Mouse (Mus musculus) NIH3T3 (cell line): ENCODE data around the gene Mum1.

Source experiments
- DNase-seq: peaks from one replicate; pipeline ENCODE4 v3.0.0-alpha.2; 2012; ENCODE audit warnings: low read depth

Mum1 gene

DNA sequence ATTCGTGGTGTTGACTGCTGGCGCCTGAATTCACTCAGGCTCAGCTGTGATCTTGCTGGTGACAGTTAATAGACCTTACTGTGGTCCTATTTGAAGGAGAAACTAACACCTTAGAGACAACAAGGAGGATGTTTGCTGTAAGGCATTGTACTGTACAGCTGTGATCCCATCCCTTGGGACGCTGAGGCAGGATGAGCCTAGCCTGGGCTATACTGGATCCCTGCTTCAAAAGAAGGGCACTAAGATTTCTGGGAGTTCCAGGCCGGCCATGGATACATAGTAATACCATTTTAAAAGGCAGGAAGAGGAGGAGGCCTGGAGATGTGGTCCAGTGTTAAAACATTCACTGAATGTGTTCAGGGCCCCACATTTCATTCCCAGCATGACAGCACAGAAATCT lies 24.3 kb downstream of the Mum1 start:
- DNase-seq: no peak

DNA sequence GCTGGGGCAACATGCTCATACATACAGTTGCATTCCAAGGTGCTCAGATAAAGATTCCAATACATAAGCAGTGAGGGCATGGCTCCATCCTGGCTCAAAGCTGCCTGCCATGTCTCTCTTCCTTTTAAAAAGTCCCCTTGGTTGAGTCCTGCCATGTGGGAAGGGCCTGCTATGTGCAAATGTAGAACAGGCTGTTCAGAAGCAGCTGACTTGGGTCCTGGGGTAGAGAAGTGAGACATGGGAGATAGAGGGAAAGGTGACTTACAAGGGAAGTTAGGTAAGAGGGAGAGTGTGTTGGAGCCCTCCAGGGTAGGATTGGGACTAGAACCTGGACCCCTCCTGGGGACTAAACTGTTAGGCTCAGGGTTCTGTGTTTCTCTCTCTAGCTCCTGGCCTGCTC lies 25.8 kb downstream of the Mum1 start:
- DNase-seq: no peak

DNA sequence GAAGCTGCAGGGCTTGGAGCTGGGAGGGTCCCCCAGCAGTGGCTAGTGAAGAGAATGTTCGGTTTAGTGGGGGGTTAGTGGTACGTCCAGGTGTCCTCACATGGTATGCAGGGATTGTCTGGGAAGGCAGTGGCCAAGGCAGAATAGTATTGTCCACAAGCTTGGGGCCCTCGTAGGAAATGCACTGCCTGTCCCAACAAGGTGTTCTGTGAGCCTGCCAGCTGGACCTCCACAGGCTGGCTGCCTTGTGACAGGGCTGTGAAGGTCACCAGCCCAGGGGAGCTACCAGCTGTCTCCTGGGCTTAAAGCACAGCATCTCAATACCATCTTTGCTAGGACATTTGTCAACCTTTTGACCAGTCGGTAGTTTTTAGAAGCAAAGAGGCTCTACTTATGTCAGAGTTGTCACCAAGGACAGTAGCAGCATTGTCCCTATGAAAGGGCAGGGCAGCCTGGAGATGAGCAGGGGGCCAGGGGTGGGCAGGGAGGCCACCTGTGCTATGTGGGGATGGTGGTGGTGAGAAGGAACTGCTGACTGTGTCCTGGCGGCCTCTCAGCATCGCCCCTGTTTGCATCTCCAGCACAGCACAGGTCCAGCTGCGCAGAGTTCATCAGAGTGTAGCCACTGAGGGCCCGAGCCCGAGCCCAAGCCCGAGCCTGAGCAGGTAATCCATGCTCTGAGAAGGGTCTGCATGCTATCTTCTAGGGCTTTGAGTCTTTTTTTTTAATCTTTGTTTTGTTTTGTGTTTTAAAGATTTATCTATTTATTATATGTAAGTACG lies 26.4 kb downstream of the Mum1 start:
- no peak for DNase-seq

DNA sequence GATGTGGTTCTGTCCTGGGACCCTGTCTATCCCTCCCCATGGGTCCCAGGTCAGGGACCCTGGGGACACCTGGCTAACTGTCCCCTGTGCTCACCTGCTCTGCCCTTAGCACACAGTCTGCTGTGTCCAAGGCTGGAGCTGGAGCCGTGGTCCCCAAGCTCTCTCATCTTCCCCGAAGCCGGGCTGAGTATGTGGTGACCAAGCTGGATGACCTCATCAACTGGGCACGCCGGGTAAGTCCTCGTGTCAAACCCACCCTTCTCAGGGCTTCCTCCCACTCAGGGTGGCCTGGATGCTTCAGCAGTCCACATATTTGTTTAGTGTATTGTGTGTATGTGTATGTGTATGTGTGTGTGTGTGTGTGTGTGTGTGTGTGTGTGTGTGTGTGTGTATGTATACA lies 27.3 kb downstream of the Mum1 start:
- no peak for DNase-seq

DNA sequence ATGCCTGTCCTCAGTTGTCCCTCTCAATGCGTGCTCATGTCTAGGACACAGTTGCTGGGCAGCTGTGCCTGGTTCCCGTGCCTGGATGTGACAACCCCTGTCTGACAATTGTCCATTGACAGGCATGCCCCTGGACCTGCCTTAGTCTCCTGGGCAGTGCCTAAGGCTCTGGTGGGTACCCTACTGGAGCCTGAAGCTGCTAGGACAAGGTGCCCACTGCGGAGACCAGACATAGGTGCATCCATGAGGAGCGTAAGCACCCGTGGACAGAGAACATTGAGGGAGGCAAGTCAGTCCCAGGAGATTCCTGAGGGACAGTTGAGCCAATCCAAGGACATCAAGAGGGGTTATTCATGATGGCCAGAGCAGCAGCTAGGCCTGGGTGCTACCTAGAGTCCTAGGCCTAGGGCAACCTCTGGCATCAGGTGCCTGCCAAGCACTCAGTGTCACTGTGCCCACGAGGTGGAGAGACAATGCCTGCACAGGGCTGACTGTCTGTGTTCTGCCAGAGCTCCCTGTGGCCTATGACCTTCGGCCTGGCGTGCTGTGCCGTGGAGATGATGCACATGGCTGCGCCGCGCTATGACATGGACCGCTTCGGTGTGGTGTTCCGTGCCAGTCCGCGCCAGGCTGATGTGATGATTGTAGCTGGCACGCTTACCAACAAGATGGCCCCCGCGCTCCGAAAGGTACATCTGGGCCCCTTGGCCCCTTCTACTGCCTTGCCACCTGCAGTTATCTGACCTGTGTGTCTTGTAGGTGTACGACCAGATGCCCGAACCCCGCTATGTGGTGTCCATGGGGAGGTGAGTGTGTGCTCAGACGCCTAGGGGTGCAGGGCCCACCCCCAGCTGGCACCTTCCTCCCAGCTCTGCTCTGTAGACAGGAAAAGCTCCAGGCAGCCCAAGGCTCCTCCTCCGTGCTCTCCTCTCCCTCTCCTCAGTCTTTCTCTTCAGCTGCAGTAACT lies 28.4 kb downstream of the Mum1 start:
- DNase-seq: no peak

DNA sequence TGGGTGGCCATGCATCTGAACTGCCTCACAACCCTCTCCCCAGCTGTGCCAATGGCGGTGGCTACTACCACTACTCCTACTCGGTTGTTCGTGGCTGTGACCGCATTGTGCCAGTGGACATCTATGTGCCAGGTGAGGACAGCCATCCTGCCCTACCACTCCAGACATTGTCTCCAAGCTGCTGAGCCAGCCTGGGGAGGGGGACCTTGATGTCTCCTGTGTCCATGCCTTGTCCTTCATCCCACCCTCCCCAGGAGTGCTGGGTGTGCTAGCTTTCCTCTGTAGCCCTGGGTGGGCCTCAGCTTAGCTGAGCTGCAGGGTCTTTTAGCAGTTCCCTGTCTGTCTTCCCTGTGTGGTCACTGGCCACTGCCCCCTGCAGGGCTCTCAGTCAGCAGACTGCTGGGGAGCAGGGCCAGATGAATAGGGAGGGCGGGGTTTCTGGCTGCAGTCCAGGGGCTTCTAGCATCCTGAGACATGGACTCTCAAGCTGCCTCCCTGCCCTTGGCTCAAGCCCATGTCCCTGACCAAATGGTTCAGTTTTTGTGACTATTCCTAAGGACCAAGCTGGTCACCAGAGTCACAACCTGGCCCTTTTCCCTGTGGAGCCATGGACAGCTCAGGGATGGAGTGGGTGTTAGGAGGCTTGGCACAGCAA lies 29.8 kb downstream of the Mum1 start:
- peak; percentile 67 for DNase-seq

DNA sequence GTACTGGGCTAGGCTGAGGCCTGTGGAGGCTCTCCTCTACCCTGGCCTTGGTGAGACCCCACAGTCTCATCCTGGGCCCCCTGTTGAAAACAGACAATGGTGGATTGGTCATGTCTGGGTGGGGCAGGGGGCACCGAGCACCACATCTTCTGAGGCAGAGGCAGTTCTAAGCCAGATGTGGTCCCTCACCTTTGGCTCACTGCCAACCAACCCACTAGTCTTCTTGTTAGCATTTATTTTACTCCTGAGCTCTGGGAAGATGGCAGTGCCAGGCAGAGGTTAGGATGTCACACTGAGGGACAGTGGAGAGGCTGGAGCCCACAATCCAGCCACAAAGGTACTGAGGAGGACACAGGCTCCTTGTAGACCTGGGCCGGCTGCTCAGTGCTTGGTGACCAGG lies 31.7 kb downstream of the Mum1 start:
- no peak for DNase-seq

DNA sequence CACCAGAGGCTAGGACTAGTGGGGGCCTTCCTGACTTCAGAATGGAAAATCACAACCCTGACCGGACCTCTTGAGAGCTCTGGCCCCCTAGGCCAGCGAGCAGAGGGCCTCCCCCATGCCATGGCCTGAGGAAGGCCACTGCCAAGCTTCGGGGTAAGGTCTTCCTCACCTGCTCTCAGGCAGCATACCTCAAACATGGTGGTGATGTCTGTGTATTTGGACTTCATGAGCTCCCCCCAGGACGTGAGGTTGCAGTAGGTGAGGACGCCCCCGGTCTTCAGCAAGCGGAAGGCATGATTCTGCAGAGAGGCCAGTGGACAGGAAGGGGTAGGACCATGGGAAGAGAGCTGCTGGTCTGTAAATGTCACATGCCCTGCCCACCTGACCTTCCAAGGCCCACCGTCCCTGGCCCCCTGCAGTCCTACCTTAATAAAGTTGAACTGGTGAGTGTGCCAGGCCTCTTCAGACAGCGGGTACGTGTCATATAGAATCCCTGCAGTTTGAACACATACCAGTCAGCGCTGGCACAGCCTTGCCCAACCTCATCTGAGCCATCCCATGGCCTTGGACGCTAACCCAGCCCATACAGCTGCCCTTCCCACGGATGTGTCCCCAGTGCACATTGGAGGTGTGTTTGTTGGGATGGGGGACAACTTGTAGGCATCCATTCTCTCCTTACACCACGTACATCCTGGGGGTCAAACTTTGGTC lies 32.7 kb downstream of the Mum1 start:
- DNase-seq: no peak

DNA sequence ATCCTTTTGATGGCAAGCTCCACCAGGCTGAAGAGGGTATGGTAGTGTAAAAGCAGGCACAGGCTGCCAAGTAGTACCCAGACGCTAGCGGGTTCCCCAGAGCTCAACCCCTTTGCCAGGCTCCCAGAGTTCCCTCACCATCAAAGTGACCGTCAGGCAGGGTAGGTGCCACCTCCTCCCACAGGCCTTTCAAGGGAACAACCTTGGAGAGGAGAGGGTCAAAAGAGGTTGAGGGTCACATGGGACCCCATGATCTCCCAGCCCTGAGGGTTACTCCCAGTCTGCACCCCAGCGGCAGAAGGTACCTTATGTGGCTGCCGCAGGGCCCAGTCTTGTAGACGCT lies 33.2 kb downstream of the Mum1 start:
- no peak for DNase-seq

DNA sequence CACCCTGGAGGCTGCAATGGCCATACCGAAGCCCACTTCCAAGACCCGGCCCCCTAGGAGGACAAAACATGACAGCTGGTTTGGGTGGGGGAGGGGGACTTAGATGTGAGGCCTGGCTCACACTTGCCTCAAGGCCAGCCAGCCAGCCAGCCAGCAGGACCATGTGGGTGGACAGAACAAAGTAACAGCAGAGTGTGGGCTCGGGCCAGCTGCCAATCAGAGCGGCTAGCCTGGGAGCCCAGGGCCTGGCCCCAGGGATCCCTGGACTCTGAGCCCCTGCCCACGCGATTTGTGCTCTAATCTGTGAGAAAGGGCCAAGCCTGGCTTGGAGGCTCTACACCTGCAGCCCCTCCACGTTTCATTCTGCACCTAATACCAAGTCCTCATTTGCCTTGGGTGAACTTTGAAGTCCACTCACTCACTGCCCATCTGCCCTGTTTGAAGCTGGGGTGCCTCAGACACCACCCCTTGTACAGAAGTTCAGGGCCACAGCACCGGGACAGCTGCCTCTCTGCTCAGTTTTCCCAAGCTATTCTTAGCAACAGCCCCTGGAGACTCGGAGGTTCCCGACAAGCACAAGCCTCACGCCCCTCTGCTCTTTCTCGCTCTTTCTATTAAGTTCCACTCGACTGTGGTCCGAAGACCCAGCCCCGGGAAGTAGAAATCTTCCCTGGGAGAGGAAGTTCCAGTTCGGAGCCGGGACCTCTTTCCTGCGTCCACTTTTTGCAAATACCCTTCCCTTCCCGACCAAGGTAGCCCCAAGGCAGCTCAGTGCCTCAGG lies 33.8 kb downstream of the Mum1 start:
- DNase-seq: peak; percentile 81

DNA sequence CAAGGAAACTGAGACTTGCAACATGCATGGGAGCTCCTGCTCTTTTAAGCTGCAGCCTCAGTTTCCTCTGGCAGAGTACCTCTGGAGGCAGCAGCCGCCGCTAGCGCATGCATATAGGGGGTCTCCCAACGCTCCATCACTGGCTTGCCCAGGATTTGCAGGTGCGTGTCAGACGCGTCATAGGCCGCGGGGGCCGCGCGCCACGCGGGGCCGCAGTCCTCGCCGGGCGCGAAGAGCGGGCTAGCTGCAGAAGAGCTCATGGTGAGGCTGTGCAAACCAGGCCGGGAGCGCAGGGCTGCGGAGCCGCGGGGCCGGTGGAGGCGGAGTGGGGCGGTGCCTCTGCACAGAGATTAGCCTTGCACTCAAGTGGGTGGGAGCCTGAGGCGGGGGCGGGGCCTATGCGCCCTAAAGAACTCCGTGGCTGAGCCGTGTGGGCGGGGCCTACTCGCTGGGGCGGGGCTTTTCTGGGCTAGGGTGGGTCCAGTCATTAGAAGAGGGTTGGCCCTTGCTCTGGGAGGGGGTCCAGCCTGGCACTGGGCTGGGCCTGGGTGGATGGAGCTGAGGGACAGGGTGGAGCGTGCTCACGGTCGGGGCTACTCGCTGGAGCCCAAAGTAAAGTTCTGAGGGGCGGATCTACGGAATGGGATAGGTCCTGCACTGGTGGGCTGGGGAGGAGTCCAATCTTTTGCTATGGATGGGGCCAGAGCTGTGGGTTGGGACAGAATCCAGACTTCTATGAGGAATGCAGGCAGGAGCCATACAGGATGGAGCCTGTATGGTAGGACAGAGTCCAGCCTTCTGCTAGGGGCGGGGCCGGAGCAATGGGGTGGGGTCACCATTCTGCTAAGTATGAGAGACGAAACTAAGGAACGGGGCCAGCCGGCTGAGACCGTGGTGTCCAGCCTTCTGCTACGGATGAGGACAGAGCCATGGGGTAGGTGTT lies 34.7 kb downstream of the Mum1 start, which contains the start of the genes Gamt and Dazap1:
Gene Gamt (minus strand): TSS at position 371 of the 943 bp plus-strand sequence.
Gene Dazap1 (plus strand): TSS at position 845 of the 943 bp plus-strand sequence.
- DNase-seq: peak; percentile 100

DNA sequence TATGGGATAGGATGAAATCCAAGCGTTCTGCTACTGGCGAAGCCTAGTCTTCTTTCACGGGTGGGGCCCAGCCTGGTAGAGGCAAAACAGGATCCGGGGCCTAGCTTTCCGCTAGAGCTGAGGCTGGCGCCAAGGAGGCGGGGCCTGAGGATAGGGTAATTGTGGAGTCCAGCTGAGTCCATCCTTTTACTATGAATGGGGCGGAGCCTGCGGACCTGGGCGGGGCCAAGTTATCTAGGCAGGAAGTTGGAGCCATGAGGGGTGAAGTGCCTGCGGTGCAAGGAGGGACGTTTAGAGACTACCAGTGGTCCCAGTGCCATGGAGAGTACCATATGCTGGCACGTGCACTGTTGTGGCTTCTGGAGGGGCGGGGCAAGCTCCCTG lies 35.3 kb downstream of the Mum1 start:
- peak; percentile 99 for DNase-seq

DNA sequence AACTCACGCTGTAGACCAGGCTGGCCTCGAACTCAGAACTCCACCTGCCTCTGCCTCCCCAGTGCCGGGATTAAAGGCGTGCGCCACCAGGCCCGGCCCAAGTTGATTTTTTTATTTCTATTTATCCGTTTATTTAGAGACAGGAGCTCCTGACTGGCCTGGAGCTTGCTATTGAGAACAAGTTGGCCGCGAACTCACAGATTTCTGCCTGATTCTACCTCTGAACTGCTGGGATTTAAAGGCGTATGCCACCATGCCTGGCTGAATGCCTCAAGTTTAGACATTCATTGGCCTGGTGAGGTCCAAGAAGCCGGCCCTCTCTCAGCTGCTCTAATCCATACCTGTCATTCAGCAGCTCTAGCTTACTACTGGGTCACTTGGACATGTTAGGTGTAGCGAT lies 35.9 kb downstream of the Mum1 start:
- DNase-seq: no peak

DNA sequence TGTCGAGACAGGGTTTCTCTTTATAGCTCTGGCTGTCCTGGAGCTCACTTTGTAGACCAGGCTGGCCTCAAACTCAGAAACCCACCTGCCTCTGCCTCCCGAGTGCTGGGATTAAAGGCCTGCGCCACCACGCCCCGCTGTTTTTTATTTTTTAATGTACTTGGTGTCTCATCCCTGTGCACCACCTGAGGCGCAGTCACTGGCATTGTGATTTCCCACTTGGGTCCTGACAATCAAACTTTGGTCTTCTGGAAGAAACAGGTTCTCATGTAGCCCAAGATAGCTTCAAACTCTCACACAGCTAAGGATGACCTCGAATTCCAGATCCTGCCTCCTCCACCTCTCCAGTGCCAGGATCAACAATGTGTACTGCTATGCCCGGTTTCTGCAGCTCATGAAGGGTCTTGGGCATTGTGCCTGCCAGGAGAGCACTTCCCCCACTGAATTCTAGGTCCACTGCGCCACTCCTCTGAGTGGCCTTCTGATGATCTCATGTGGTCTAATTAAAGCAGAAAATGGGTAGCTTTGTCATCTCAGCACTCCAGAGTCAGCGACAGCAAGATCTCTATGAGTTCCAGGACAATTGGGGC lies 36.6 kb downstream of the Mum1 start:
- no peak for DNase-seq

DNA sequence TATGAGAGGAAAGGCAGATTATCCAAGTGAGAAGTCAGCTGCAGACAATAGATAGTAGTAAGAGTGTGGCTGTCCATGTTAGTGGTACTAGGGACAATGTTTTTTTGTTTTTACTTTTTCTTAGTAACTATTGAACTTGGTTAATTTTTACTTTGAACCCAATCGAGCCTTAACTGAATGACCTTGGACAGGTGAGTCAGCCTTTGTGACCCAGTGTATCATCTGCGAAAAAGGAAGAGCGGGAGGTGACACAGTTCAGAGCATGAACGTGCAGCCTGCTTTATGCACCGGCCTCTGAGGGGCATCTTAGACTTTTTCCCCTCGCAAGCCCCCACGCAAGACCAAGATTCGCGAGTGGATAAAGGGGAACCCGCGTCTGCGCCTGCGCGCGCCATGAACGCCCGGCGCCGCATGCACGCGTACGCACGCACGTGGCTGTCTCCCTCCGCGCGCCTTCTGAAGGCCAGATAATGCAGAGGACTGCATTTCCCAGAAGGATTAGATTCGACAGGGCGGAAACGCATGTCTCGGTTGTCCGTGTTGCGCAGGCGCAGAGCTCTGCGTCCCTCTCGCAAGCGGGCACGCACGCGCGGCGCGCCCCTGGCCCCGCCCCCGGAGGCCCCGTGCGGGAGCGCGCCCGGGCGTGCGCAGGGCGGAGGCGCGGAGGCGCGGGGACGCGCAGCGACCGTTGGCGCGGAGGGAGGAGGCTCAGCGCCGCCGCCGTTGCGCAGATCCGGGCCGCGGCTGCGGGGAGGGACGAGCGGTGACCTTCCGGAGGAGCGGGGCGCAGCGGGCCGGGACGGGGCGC lies 38.3 kb downstream of the Mum1 start:
- peak; percentile 100 for DNase-seq

DNA sequence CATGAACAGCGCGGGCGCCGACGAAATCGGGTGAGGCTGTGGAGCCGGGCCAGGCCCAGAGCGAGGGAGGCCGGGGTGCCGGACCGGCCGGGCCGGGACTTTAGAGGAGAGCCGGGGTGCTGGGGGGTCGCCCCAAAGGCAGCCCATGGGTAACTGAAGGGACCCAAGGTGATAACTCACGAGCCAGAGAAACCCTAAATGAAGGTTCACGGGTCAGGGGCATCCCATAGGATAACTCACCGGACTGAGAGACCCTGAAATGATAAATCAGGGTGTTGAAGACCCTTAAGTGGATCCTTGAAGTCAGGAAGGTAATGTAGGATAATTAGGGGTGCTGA lies 38.9 kb downstream of the Mum1 start:
- no peak for DNase-seq

DNA sequence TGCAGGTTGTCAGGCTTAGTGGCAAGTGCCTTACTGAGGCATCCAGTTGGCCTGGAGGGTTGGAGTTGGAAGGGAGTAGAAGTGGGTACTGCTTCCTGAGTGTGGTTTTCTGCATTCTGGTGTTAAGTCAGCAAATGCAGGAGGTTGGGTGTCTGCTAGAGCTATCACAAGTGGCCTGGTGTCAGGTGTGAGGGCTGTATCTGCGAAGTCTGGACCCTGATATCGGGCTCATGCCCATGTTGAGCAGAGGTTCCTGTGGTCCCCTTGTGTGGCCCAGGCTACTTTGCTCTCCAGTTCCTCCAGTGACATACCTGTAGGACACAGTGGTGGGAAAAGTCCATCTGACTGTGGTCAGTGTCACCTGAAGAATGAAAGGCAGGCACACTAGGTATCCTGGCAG lies 43.9 kb downstream of the Mum1 start:
- no peak for DNase-seq

DNA sequence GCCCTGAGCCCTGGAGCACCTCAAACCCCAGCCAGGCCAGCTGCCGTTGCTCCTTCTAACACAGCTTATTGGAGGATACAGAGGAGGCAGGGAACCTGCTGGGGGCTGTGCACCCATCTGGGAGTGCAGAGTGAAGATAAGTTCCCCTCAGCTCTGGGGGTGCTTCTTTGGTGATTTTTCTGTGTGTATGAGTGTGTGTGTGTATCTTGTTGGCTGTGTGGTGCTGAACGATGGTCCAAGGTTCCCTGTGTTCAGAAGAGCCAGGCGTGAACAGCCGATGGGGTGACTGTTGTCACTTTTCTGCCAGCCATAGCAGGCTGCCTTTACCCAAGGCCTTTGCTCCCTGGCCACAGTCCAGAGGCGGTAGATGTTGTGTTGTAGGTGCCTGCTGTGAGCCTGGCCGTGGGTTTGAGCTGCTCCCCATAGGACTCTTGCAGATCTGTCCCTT lies 44.5 kb downstream of the Mum1 start:
- no peak for DNase-seq
